Mouse (Mus musculus) hindbrain, embryonic 16.5 days (tissue): ENCODE results near the gene Prf1. TPM values are rescaled to one million over a fixed set of nuclear protein-coding genes. Genes with fewer than 3 reads are reported as not detected.

Experiments
- ATAC-seq: fragments of 200-750 bp; cut with Nextera tagmentation; 2 replicates; pipeline ENCODE4 v1.8.0; 2017; ENCODE audit warnings: moderate TSS enrichment, moderate library complexity
- H3K27ac ChIP-seq: fragments of 300-500 bp; sonication (generic); 2 replicates; pipeline ENCODE4 v1.5.1; 2014; ENCODE audit warnings: low read depth, mild to moderate bottlenecking, control low read depth, low read length, moderate library complexity
- H3K27me3 ChIP-seq: fragments of 300-500 bp; sonication (generic); replicated peaks from 2 replicates; pipeline ENCODE4 v1.6.1; 2014; ENCODE audit warnings: low read length; ENCODE audit not compliant: control insufficient read depth, insufficient read depth
- H3K36me3 ChIP-seq: fragments of 300-500 bp; sonication (generic); 2 replicates; pipeline ENCODE4 v1.6.1; 2014; ENCODE audit warnings: mild to moderate bottlenecking, low read length, moderate library complexity, mixed read lengths; ENCODE audit not compliant: control insufficient read depth, insufficient read depth
- H3K4me1 ChIP-seq: fragments of 300-500 bp; sonication (generic); 2 replicates; pipeline ENCODE4 v1.6.1; 2014; ENCODE audit warnings: low read depth, low read length; ENCODE audit not compliant: control insufficient read depth, insufficient read depth
- H3K4me2 ChIP-seq: fragments of 300-500 bp; sonication (generic); 2 replicates; pipeline ENCODE4 v1.6.1; 2014; ENCODE audit warnings: mild to moderate bottlenecking, low read length, control low read depth, moderate library complexity
- H3K4me3 ChIP-seq: fragments of 300-500 bp; sonication (generic); 2 replicates; pipeline ENCODE4 v1.5.1; 2014; ENCODE audit warnings: mild to moderate bottlenecking, low read length, control low read depth, moderate library complexity
- H3K9ac ChIP-seq: fragments of 300-500 bp; sonication (generic); 2 replicates; pipeline ENCODE4 v1.6.1; 2014; ENCODE audit warnings: low read depth, mild to moderate bottlenecking, control low read depth, low read length, moderate library complexity
- H3K9me3 ChIP-seq: fragments of 300-500 bp; sonication (generic); 2 replicates; pipeline ENCODE4 v1.6.1; 2014; ENCODE audit warnings: mild to moderate bottlenecking, low read length, moderate library complexity; ENCODE audit not compliant: control insufficient read depth
- WGBS: fragments of 180-500 bp; shearing (Covaris S2); extraction: QIAGEN DNeasy Blood & Tissue Kit; methylation state at CpG from one replicate; pipeline ENCODE4 v1.1.7; 2014; 5-methylcytosine and 5-hydroxymethylcytosine counted together
- polyA plus RNA-seq: library from polyadenylated mRNA; unstranded; fragments of >200 nt; fragmentation: Nextera tagmentation; extraction: Ambion mirVana; gene quantifications from 2 replicates; pipeline ENCODE4 v1.2.1, GENCODE M21; 2015

Gene Prf1
- polyA plus RNA-seq, 1 experiment from 2014 or later, result not detected

- Histone ChIP-seq H3K4me1 (no peaks in the 10 kb centered on the region), H3K27me3 (no peaks in the 10 kb centered on the region), H3K4me3 (no peak overlapping the region), H3K9ac (no peak overlapping the region), H3K36me3 (0 out of 2 replicates have a peak, but pooled peaks cover 4% of the 10 kb centered on the region), H3K9me3 (no peaks in the 10 kb centered on the region), H3K4me2 (no peak overlapping the region), H3K27ac (no peak overlapping the region)
- ATAC-seq, result no peak
- WGBS, result 90% methylated on average over 9 of the region's 9 CpGs
Measured at GRCm38 (mm10) chr10:61339216-61339615, 41.6 kb downstream of the Prf1 start.

GRCm38 (mm10) chr10:61340247-61340646 is 42.6 kb downstream of the Prf1 start:
- Histone ChIP-seq H3K9ac (no peak overlapping the region), H3K27ac (no peak overlapping the region), H3K36me3 (0 out of 2 replicates have a peak, but pooled peaks cover 4% of the 10 kb centered on the region), H3K4me1 (no peaks in the 10 kb centered on the region), H3K27me3 (no peaks in the 10 kb centered on the region), H3K9me3 (no peaks in the 10 kb centered on the region), H3K4me2 (no peak overlapping the region), H3K4me3 (no peak overlapping the region)
- ATAC-seq, result no peak
- WGBS, result 65% methylated on average over 9 of the region's 9 CpGs

- Histone ChIP-seq H3K27me3 (no peaks in the 10 kb centered on the region), H3K9me3 (no peaks in the 10 kb centered on the region), H3K27ac (no peak overlapping the region), H3K36me3 (0 out of 2 replicates have a peak, but pooled peaks cover 4% of the 10 kb centered on the region), H3K4me3 (no peak overlapping the region), H3K4me2 (no peak overlapping the region), H3K9ac (no peak overlapping the region), H3K4me1 (no peaks in the 10 kb centered on the region)
- ATAC-seq, result no peak
- 90% methylated on average over 5 of the region's 5 CpGs for WGBS
Measured at GRCm38 (mm10) chr10:61341045-61341444, 43.4 kb downstream of the Prf1 start.

- peak; percentile 63 for ATAC-seq
- H3K9ac ChIP-seq, result no peak overlapping the region
- no peak overlapping the region for H3K4me2 ChIP-seq
- 0 out of 2 replicates have a peak, but pooled peaks cover 4% of the 10 kb centered on the region for H3K36me3 ChIP-seq
- H3K9me3 ChIP-seq, result no peaks in the 10 kb centered on the region
- H3K27ac ChIP-seq, result no peak overlapping the region
- no peaks in the 10 kb centered on the region for H3K4me1 ChIP-seq
- H3K4me3 ChIP-seq, result no peak overlapping the region
- WGBS, result 66% methylated on average over 6 of the region's 6 CpGs
- H3K27me3 ChIP-seq, result no peaks in the 10 kb centered on the region
Measured at GRCm38 (mm10) chr10:61341557-61341956, 43.9 kb downstream of the Prf1 start.

- Histone ChIP-seq H3K4me1 (no peaks in the 10 kb centered on the region), H3K4me2 (no peak overlapping the region), H3K9ac (no peak overlapping the region), H3K36me3 (0 out of 2 replicates have a peak, but pooled peaks cover 4% of the 10 kb centered on the region), H3K4me3 (no peak overlapping the region), H3K9me3 (no peaks in the 10 kb centered on the region), H3K27ac (no peak overlapping the region), H3K27me3 (no peaks in the 10 kb centered on the region)
- ATAC-seq, result no peak
- 94% methylated on average over 13 of the region's 13 CpGs for WGBS
Measured at GRCm38 (mm10) chr10:61342750-61343149, 45.1 kb downstream of the Prf1 start.

GRCm38 (mm10) chr10:61343950-61344349 is 46.3 kb downstream of the Prf1 start:
- Histone ChIP-seq H3K36me3 (0 out of 2 replicates have a peak, but pooled peaks cover 4% of the 10 kb centered on the region), H3K9me3 (no peaks in the 10 kb centered on the region), H3K4me1 (no peaks in the 10 kb centered on the region), H3K9ac (no peak overlapping the region), H3K27ac (no peak overlapping the region), H3K4me3 (no peak overlapping the region), H3K27me3 (no peaks in the 10 kb centered on the region), H3K4me2 (no peak overlapping the region)
- ATAC-seq, result no peak
- 63% methylated on average over 8 of the region's 8 CpGs for WGBS

- no peaks in the 10 kb centered on the region for H3K4me1 ChIP-seq
- no peak overlapping the region for H3K4me3 ChIP-seq
- WGBS, result 64% methylated on average over 8 of the region's 8 CpGs
- H3K27me3 ChIP-seq, result no peaks in the 10 kb centered on the region
- H3K4me2 ChIP-seq, result no peak overlapping the region
- H3K36me3 ChIP-seq, result peaks cover 9% of the 10 kb centered on the region
- H3K9me3 ChIP-seq, result no peaks in the 10 kb centered on the region
- no peak overlapping the region for H3K27ac ChIP-seq
- no peak for ATAC-seq
- H3K9ac ChIP-seq, result no peak overlapping the region
Measured at GRCm38 (mm10) chr10:61345179-61345578, 47.5 kb downstream of the Prf1 start.

- Histone ChIP-seq H3K9me3 (no peaks in the 10 kb centered on the region), H3K27ac (no peak overlapping the region), H3K4me1 (no peaks in the 10 kb centered on the region), H3K4me3 (no peak overlapping the region), H3K4me2 (no peak overlapping the region), H3K36me3 (peaks cover 9% of the 10 kb centered on the region), H3K9ac (no peak overlapping the region), H3K27me3 (no peaks in the 10 kb centered on the region)
- no peak for ATAC-seq
- 31% methylated on average over 10 of the region's 10 CpGs for WGBS
Measured at GRCm38 (mm10) chr10:61346374-61346773, 48.7 kb downstream of the Prf1 start.

GRCm38 (mm10) chr10:61351216-61351615 is 53.6 kb downstream of the Prf1 start:
- 65% methylated on average over 4 of the region's 4 CpGs for WGBS
- no peak overlapping the region for H3K4me3 ChIP-seq
- no peaks in the 10 kb centered on the region for H3K27me3 ChIP-seq
- no peak for ATAC-seq
- no peaks in the 10 kb centered on the region for H3K9me3 ChIP-seq
- H3K4me2 ChIP-seq, result no peak overlapping the region
- peaks cover 10% of the 10 kb centered on the region for H3K36me3 ChIP-seq
- H3K4me1 ChIP-seq, result no peaks in the 10 kb centered on the region
- H3K27ac ChIP-seq, result no peak overlapping the region
- H3K9ac ChIP-seq, result no peak overlapping the region
